Mouse (Mus musculus): ENCODE data around the gene Gdpd5. TPM values are rescaled to one million over a fixed set of nuclear protein-coding genes. Genes with fewer than 3 reads are reported as not detected.
A peak's percentile ranks its signal among the peaks of the same experiment; 100 is the strongest.
"Not testable (repeated sequence)": the region's sequence is repeated elsewhere in the genome, so short reads cannot be mapped to it uniquely, and the experiment has no call there.

The Gdpd5 gene
- polyA plus RNA-seq, 1 experiment from 2014 or later, result 20.8 TPM

GRCm38 (mm10) chr7:99374325-99374724 lies 6.9 kb upstream of the Gdpd5 start:
- not testable (repeated sequence) for H3K27ac ChIP-seq; H3K9me3 ChIP-seq (replicated peaks); H3K9ac ChIP-seq; H3K27me3 ChIP-seq; H3K36me3 ChIP-seq; H3K4me3 ChIP-seq; H3K4me2 ChIP-seq; ATAC-seq (replicated peaks; ENCODE audit: insufficient number of reproducible peaks, insufficient read depth, low FRiP score, low read depth)
- peaks cover 11% of the 10 kb centered on the region; the same call in 1 of the 2 replicates for H3K4me1 ChIP-seq (replicated peaks)
- WGBS, result 73% methylated on average over 3 of the region's 3 CpGs

GRCm38 (mm10) chr7:99375455-99375854 lies 5.8 kb upstream of the Gdpd5 start:
- WGBS, result 8% methylated on average over 4 of the region's 4 CpGs

GRCm38 (mm10) chr7:99378870-99379269 lies 2.3 kb upstream of the Gdpd5 start:
- no peaks in the 10 kb centered on the region for H3K9me3 ChIP-seq (replicated peaks)
- no peaks in the 10 kb centered on the region for H3K27me3 ChIP-seq
- 42% methylated on average over 8 of the region's 8 CpGs for WGBS
- no peak for ATAC-seq (replicated peaks; ENCODE audit: insufficient number of reproducible peaks, insufficient read depth, low FRiP score, low read depth)
- H3K4me1 ChIP-seq (replicated peaks), result peaks cover 42% of the 10 kb centered on the region
- no peak overlapping the region for H3K9ac ChIP-seq
- no peak overlapping the region for H3K27ac ChIP-seq
- no peak overlapping the region for H3K4me2 ChIP-seq
- H3K4me3 ChIP-seq, result no peak overlapping the region
- H3K36me3 ChIP-seq, result no peaks in the 10 kb centered on the region

More at GRCm38 (mm10) chr7:99375455-99375854, 5.8 kb upstream of the Gdpd5 start:
- Histone ChIP-seq H3K27ac (no peak overlapping the region), H3K4me1 (replicated peaks) (peaks cover 19% of the 10 kb centered on the region), H3K9ac (no peak overlapping the region), H3K27me3 (peaks cover 6% of the 10 kb centered on the region; the same call in 1 of the 2 replicates), H3K4me3 (no peak overlapping the region), H3K9me3 (replicated peaks) (no peaks in the 10 kb centered on the region), H3K36me3 (no peaks in the 10 kb centered on the region), H3K4me2 (no peak overlapping the region)
- no peak for ATAC-seq (replicated peaks; ENCODE audit: insufficient number of reproducible peaks, insufficient read depth, low FRiP score, low read depth)

- Histone ChIP-seq H3K4me1 (replicated peaks) (peaks cover 57% of the 10 kb centered on the region), H3K4me3 (peak overlapping the region; percentile 80), H3K4me2 (peak overlapping the region; percentile 89), H3K27ac (peak overlapping the region; percentile 94), H3K9me3 (replicated peaks) (no peaks in the 10 kb centered on the region), H3K27me3 (no peaks in the 10 kb centered on the region), H3K36me3 (no peaks in the 10 kb centered on the region), H3K9ac (peak overlapping the region; percentile 70)
- ATAC-seq (replicated peaks; ENCODE audit: insufficient number of reproducible peaks, insufficient read depth, low FRiP score, low read depth), result peak; percentile 47
- under 1% methylated on average over 24 of the region's 24 CpGs for WGBS
Measured at GRCm38 (mm10) chr7:99380491-99381213, 562 bp upstream of the Gdpd5 start.

- Histone ChIP-seq H3K27me3 (no peaks in the 10 kb centered on the region), H3K9ac (peak overlapping the region; percentile 87), H3K4me3 (peak overlapping the region; percentile 80), H3K9me3 (replicated peaks) (no peaks in the 10 kb centered on the region), H3K4me2 (peak overlapping the region; percentile 89), H3K27ac (peak overlapping the region; percentile 94), H3K4me1 (replicated peaks) (peaks cover 70% of the 10 kb centered on the region), H3K36me3 (no peaks in the 10 kb centered on the region)
- WGBS, result 6% methylated on average over 30 of the region's 30 CpGs
- ATAC-seq (replicated peaks; ENCODE audit: insufficient number of reproducible peaks, insufficient read depth, low FRiP score, low read depth), result no peak
Measured at GRCm38 (mm10) chr7:99382088-99383000, 1.1 kb downstream of the Gdpd5 start.

- Histone ChIP-seq H3K4me2 (peak overlapping the region; percentile 89), H3K4me1 (replicated peaks) (peaks cover 74% of the 10 kb centered on the region), H3K27me3 (no peaks in the 10 kb centered on the region), H3K4me3 (peak overlapping the region; percentile 80), H3K9me3 (replicated peaks) (no peaks in the 10 kb centered on the region), H3K9ac (peak overlapping the region; percentile 87), H3K36me3 (no peaks in the 10 kb centered on the region), H3K27ac (peak overlapping the region; percentile 94)
- 54% methylated on average over 5 of the region's 5 CpGs for WGBS
- no peak for ATAC-seq (replicated peaks; ENCODE audit: insufficient number of reproducible peaks, insufficient read depth, low FRiP score, low read depth)
Measured at GRCm38 (mm10) chr7:99383246-99383645, 2.0 kb downstream of the Gdpd5 start.

GRCm38 (mm10) chr7:99384101-99384611 lies 2.9 kb downstream of the Gdpd5 start:
- H3K4me3 ChIP-seq, result peak overlapping the region; percentile 80
- H3K27ac ChIP-seq, result peak overlapping the region; percentile 94
- H3K9ac ChIP-seq, result peak overlapping the region; percentile 87
- 0 out of 2 replicates have a peak, but pooled peaks have one; percentile 11 for ATAC-seq (replicated peaks; ENCODE audit: insufficient number of reproducible peaks, insufficient read depth, low FRiP score, low read depth)
- H3K36me3 ChIP-seq, result no peaks in the 10 kb centered on the region
- H3K27me3 ChIP-seq, result no peaks in the 10 kb centered on the region
- H3K4me2 ChIP-seq, result peak overlapping the region; percentile 89
- H3K9me3 ChIP-seq (replicated peaks), result no peaks in the 10 kb centered on the region
- H3K4me1 ChIP-seq (replicated peaks), result peaks cover 75% of the 10 kb centered on the region
- 15% methylated on average over 4 of the region's 4 CpGs for WGBS

GRCm38 (mm10) chr7:99386030-99386429 lies 4.8 kb downstream of the Gdpd5 start:
- H3K4me1 ChIP-seq (replicated peaks), result peaks cover 82% of the 10 kb centered on the region
- H3K27ac ChIP-seq, result no peak overlapping the region
- no peaks in the 10 kb centered on the region for H3K27me3 ChIP-seq
- no peaks in the 10 kb centered on the region for H3K9me3 ChIP-seq (replicated peaks)
- H3K4me3 ChIP-seq, result no peak overlapping the region
- H3K36me3 ChIP-seq, result no peaks in the 10 kb centered on the region
- peak overlapping the region; percentile 22; the same call in 1 of the 2 replicates for H3K9ac ChIP-seq
- WGBS, result 63% methylated on average over 5 of the region's 5 CpGs
- ATAC-seq (replicated peaks; ENCODE audit: insufficient number of reproducible peaks, insufficient read depth, low FRiP score, low read depth), result no peak
- H3K4me2 ChIP-seq, result no peak overlapping the region

GRCm38 (mm10) chr7:99386811-99387210 lies 5.6 kb downstream of the Gdpd5 start:
- no peak overlapping the region for H3K27ac ChIP-seq
- no peak overlapping the region for H3K4me2 ChIP-seq
- ATAC-seq (replicated peaks; ENCODE audit: insufficient number of reproducible peaks, insufficient read depth, low FRiP score, low read depth), result no peak
- peaks cover 90% of the 10 kb centered on the region for H3K4me1 ChIP-seq (replicated peaks)
- H3K4me3 ChIP-seq, result no peak overlapping the region
- 87% methylated on average over 4 of the region's 4 CpGs for WGBS
- H3K9ac ChIP-seq, result no peak overlapping the region
- H3K36me3 ChIP-seq, result no peaks in the 10 kb centered on the region
- no peaks in the 10 kb centered on the region for H3K9me3 ChIP-seq (replicated peaks)
- H3K27me3 ChIP-seq, result no peaks in the 10 kb centered on the region

GRCm38 (mm10) chr7:99387356-99387755 lies 6.1 kb downstream of the Gdpd5 start:
- no peak overlapping the region for H3K27ac ChIP-seq
- H3K4me1 ChIP-seq (replicated peaks), result peaks cover 85% of the 10 kb centered on the region
- ATAC-seq (replicated peaks; ENCODE audit: insufficient number of reproducible peaks, insufficient read depth, low FRiP score, low read depth), result no peak
- H3K27me3 ChIP-seq, result no peaks in the 10 kb centered on the region
- no peak overlapping the region for H3K4me3 ChIP-seq
- no peaks in the 10 kb centered on the region for H3K9me3 ChIP-seq (replicated peaks)
- 88% methylated on average over 5 of the region's 5 CpGs for WGBS
- no peak overlapping the region for H3K4me2 ChIP-seq
- H3K9ac ChIP-seq, result no peak overlapping the region
- H3K36me3 ChIP-seq, result no peaks in the 10 kb centered on the region

GRCm38 (mm10) chr7:99390559-99390958 lies 9.3 kb downstream of the Gdpd5 start:
- H3K4me1 ChIP-seq (replicated peaks), result peaks cover 62% of the 10 kb centered on the region
- WGBS, result 32% methylated on average over 4 of the region's 4 CpGs
- ATAC-seq (replicated peaks; ENCODE audit: insufficient number of reproducible peaks, insufficient read depth, low FRiP score, low read depth), result no peak

More at GRCm38 (mm10) chr7:99390559-99390958, 9.3 kb downstream of the Gdpd5 start:
- H3K4me3 ChIP-seq, result no peak overlapping the region
- no peak overlapping the region for H3K4me2 ChIP-seq
- H3K27ac ChIP-seq, result peak overlapping the region; percentile 2; the same call in 1 of the 2 replicates
- H3K36me3 ChIP-seq, result no peaks in the 10 kb centered on the region; the same call in 1 of the 2 replicates
- H3K9ac ChIP-seq, result no peak overlapping the region; the same call in 1 of the 2 replicates
- no peaks in the 10 kb centered on the region for H3K27me3 ChIP-seq
- no peaks in the 10 kb centered on the region for H3K9me3 ChIP-seq (replicated peaks)

Measured in heart, embryonic 15.5 days (tissue).